Mouse (Mus musculus) heart, adult 2 months (tissue): ENCODE measurements around the gene Cpsf4l.

Source experiments
- CTCF ChIP-seq: fragments of 200-600 bp; IDR thresholded peaks from 2 replicates; pipeline ENCODE4 v1.8.1; 2022; ENCODE audit warnings: antibody characterized with exemption, mild to moderate bottlenecking, moderate library complexity
- EP300 ChIP-seq: fragments of 200-500 bp; IDR thresholded peaks from 2 replicates; pipeline ENCODE4 v1.6.1; 2011; ENCODE audit warnings: low read depth, low read length, control low read depth; ENCODE audit not compliant: insufficient read depth
- POLR2A ChIP-seq: fragments of 200-500 bp; IDR thresholded peaks from 2 replicates; pipeline ENCODE4 v1.6.1; 2011; ENCODE audit warnings: mild to moderate bottlenecking, low read depth, low read length, control low read depth; ENCODE audit not compliant: insufficient read depth

- TF ChIP-seq POLR2A (no peak), CTCF (no peak), EP300 (no peak)
Measured at GRCm38 (mm10) chr11:113691851-113692250, 18.0 kb downstream of the Cpsf4l start.
